Mouse (Mus musculus): ENCODE measurements around the gene Nifk.

Nifk gene

GRCm38 (mm10) chr1:118321661-118322201 lies at the start of gene Nifk:
Gene Nifk (plus strand): TSS chr1:118321839.
- peak; percentile 99 for DNase-seq

DNA sequence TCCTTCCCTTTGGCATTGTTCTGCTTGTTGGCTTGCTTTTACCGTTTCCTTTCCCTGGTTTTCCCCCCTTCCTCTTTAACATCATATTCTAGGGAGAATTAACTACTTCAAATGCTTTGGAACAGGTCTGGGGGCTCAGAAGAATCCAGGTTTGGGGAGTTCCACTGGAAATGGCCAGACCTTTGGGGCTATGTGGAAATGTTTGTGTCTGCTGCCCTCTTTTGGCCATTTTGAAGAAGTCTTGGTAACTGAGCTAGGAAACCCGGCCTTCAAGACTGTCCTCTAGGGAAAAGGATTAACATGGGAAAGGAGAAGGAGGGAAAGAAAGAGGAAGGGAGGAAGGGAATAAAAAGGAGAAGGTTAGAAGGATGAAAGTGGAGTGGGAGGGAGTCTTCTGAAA lies 46.5 kb upstream of the Nifk start:
- DNase-seq: no peak

DNA sequence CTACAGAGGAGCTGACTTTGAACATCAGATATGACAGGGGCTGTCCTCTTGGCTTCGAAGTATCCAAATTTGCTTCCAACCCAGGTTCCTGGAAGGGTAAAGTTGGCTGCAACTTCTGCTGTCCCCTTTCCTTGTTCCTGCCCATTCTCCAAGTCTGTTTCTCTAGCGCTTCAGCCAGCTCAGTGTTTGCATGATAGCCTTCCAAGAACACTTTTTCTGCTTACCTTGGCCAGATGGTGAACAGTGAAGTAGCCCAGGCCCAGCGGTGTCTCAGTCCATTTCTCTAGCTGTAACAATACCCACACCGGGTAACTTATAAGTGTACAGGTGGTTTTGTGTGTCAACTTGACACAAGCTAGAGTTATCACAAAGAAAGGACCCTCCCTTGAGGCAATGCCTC lies 29.3 kb upstream of the Nifk start:
- peak; percentile 29 for DNase-seq

GRCm38 (mm10) chr1:118294192-118294591 lies 27.4 kb upstream of the Nifk start:
- DNase-seq: peak; percentile 85

- DNase-seq: peak; percentile 68
These were observed 26.8 kb upstream of the Nifk start for GRCm38 (mm10) chr1:118294826-118295225.

GRCm38 (mm10) chr1:118296673-118297072 lies 25.0 kb upstream of the Nifk start:
- DNase-seq: peak; percentile 64

DNA sequence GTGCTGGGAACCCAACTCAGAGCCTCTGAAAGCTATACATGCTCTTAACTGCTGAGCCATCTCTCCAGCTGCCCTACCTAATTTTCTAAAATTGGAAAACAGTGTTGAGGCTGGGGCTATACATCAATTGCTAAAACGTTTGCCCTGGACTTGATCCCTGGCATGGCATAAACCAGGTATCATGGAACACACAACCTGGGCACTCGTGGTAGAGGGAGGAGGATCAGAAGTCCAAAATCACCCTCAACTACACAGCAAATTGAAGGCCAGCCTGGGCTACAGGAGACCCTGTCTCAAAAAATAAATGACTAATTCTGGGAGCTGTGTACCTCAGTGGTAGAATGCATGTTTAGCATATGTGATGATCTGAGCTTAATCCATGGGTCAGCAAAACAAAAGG lies 23.9 kb upstream of the Nifk start:
- peak; percentile 51 for DNase-seq

GRCm38 (mm10) chr1:118310780-118311621 lies 10.6 kb upstream of the Nifk start:
- peak; percentile 99 for DNase-seq

DNA sequence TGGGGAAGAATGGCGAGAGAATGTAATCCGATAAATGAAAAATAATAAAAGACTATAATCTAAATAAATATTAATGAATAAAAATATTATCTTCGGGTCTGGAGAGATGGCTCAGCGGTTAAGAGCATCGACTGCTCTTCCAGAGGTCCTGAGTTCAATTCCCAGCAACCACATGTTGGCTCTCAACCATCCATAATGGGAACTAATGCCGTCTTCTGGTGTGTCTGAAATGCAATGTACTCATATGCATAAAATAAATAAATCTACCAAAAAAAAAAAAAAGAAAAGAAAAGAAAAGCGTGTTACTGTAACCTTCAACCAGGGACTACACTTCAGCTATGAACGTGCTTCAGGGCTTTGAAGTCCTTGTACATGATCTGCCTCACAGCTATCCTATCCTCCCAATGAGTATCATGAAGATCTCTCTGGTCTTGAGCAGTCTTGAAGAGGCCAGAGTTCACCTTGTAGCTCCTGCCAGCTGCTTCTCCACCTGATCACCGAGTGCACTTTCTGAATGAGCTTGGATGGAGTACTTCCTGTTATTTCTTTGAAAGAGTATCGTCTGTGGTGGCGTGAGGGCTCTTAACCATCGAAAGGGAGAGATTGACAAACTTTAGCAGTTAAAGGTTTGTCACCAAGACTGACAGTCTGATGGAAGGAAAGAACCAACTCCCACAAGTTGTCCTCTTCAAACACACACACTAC lies 9.9 kb upstream of the Nifk start, which contains the start of gene Tsn:
TSS of gene Tsn (minus strand) at position 118 of the 705 bp plus-strand sequence.
- no peak for DNase-seq

DNA sequence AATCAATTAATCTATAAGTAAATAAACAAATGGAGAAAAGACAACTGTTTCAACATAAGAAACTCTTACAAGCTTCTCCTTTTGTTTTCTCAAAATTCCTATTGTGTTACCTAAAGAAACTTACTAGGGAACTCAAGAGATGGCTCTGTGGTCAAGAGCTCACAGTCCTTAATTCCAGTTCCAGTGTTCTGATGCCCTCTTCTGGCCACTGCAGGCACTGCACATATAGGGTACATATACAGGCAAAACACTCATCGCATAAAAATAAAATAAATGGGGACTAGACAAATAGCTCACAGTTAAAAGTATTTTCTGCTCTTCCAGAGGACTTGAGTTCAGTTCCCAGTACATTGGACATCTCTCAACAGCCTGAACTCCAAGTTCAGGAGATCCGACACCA lies 943 bp upstream of the Nifk start:
- DNase-seq: no peak

DNA sequence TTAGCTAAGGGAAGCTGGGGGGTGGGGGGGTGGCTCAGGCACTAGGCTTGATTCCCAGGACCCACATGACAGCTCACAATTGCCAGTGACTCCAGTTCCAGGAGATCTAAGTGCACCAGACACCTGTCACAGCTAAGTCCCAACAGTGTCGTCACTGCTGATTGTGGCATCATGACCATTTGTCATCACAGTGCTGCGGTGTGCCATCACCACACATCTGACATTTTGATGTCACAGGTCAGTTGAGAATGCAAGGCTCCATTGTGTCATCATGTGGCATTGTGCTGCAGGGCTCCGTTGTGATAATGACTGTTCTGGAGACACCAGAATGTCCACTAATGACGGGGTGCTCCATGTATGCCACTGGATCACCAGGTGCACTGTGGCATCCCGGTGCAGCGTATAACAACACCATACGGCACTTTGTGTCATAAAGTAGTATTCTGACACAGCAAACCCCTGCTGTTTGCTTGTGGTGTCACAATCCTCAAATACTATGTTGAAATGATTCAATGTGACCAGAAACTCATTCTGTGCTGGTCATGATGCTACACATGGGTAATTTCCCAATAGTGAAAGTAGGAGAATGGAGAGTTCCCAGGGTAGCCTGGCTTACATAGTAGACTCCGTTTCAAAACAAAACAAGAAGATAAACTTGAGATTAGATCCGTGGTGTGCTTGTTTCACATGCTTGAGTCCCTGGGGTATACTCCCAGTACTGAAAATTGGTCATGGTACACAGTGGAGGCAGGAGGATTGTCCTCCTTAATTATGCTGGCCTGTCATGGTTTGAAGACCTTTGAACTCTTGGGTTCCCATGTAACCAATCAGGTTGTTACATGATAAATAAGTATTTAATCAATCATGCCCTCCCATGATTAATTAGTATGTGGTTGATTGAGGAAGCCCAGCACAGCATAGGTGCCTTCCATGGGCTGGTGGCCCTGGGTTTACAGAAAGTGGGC lies 13.4 kb downstream of the Nifk start:
- no peak for DNase-seq

- no peak for DNase-seq
These were observed 14.2 kb downstream of the Nifk start for GRCm38 (mm10) chr1:118335847-118336246.

DNA sequence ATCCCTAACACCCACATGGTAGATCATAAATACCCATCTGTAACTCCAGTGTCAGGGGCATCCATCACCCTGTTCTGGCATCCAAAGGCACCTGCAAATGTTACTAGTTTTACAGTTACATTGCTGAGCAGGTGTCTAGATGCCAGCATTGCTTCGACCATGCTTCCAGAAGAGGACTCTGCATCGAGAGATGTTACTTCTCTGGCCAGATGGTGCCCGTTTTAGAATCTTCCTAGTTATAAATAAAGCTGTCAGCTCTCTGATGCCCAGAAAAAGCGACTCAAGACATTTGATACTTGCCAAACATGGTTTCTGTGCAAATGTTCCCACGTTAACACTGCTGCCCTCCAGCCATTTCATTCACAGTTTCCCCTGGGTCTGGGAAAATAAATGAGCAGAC lies 16.3 kb downstream of the Nifk start:
- DNase-seq: no peak

GRCm38 (mm10) chr1:118343649-118344435 lies 22.2 kb downstream of the Nifk start:
- no peak for DNase-seq

- DNase-seq: no peak
These were observed 28.3 kb downstream of the Nifk start for GRCm38 (mm10) chr1:118349922-118350321.

DNA sequence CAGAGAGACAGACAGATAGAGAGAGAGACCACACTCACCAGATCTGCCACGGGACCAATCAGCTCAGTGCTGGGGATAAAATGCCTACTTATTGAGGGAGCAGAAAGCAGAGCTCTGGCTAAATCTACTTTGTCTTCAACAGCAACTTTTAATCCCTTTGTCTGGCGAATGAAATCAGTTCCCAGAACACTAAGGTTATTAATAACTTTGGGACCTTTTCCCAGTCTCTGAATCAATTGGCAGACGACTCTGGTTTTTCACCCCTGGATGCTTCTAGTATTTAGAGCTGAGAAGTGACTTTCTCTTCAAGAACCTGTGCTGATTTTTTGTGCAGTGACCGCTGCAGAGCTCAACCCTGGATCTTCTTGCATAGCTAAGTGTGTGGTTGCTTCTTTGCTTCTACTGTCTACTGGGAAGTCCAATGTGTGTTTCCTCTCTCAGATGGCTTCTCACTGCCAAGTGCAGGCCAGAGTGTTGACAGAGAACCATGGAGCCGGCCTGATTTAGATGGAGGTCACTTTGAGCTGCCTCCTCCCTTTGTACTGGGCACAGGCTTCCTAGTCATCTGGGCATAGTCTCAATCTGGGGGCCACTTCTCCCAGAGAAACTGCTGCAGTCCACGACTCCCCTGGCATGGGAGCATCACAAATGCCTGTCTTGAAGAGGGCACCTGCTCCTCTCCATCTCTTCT lies 37.6 kb downstream of the Nifk start:
- peak; percentile 97 for DNase-seq

DNA sequence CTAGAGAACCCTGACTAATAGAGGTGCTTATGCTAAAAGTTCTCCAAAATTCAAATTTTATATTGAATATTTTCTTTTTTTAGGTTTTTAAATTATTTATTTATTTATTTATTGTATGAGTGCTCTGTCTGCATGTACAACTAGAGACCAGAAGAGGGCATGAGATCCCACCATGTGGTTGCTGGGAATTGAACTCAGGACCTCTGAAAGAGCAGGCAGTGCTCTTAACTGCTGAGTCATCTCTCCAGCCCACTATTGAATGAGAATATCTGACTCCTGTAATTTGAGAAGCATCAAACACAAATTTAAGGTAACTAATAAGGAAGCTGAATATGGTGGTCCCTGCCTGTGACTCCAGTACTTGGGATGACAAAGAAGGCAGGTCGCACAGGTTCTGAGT lies 46.3 kb downstream of the Nifk start:
- DNase-seq: peak; percentile 33

GRCm38 (mm10) chr1:118368721-118369461 lies 47.3 kb downstream of the Nifk start:
- peak; percentile 85 for DNase-seq

- DNase-seq: no peak
These were observed 56.1 kb downstream of the Nifk start for GRCm38 (mm10) chr1:118377784-118378183.

DNA sequence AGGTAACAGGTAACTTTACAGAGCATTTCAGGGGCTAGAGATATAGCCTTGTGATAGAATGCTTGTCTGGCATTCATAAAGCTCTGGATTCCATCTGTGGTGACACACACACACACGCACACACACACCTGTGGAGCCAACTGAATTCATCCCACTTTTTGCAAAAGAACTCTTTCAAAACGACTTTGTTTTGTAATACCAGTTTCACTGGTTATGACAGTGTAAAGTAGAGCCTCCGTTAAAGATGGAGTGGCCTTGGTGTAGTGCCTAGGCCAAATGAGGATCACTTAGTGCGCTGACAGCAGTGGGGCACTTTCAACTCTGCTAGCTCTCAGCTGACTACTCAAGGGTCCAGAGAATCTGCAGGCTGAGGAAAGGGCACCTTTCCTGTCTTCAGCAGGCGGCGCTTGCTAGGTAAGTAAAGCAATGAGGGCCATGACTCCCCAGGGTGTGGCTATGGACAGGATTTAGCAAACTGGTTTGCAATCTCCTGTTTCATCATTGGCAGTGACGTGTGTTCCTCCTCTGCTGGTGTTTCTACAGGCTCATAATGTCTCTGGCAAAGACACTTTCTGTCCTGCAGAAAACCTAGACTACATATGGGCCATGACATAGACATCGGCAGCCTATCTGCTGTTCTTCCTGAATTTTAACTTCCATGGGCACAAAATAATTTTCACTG lies 58.6 kb downstream of the Nifk start:
- no peak for DNase-seq
